In genomic region chr14:77458217-77458616, GRCm38 (mm10) we compare ENCODE assay signal across 12 mouse cellular contexts.
DNase-seq lines count a peak whose midpoint lies in the region; ATAC-seq and TF ChIP-seq lines count a peak whose summit lies in the region.
"Had no signal": no experiment of that assay in that cellular context is flagged by ENCODE, and none has a peak within 500 bp of the region (broad histone marks: within the 10 kb centered on the region; RNA-seq: fewer than 3 reads in every experiment).

No protein-coding gene starts in this region.

- H3K27ac ChIP-seq in kidney, embryonic 16.5 days (ENCODE audit: low read length): no peak overlapping the region
- no peak overlapping the region for H3K27ac ChIP-seq in kidney, adult 2 months (ENCODE audit: insufficient read depth, low read depth, low read length)
- H3K27ac ChIP-seq in limb, embryonic 14.5 days (replicated peaks; ENCODE audit: low read depth, low read length): no peak overlapping the region
- no peak overlapping the region for H3K27ac ChIP-seq in liver, embryonic 11.5 days (ENCODE audit: low read depth, low read length)
- H3K27ac ChIP-seq: forebrain, embryonic 10.5 days; heart, embryonic 10.5 days had no signal

- ATAC-seq in kidney, embryonic 16.5 days (ENCODE audit: low FRiP score, low TSS enrichment): no peak
- peak; percentile 34; the same call in 1 of the 2 replicates for ATAC-seq in limb, embryonic 14.5 days (ENCODE audit: low FRiP score, low read depth)
- no peak for ATAC-seq in liver, embryonic 11.5 days (replicated peaks; ENCODE audit: low FRiP score)

- H3K9ac ChIP-seq in kidney, embryonic 16.5 days (replicated peaks; ENCODE audit: low read length): no peak overlapping the region
- H3K9ac ChIP-seq in limb, embryonic 14.5 days (ENCODE audit: low read depth, low read length, severe bottlenecking): no peak overlapping the region
- H3K9ac ChIP-seq in liver, embryonic 11.5 days (ENCODE audit: low read depth, low read length): no peak overlapping the region

- no peaks in the 10 kb centered on the region for H3K27me3 ChIP-seq in kidney, embryonic 16.5 days (ENCODE audit: insufficient read depth, low read length)
- H3K27me3 ChIP-seq in kidney, adult 2 months (replicated peaks; ENCODE audit: control insufficient read depth, insufficient read depth, low read length): no peaks in the 10 kb centered on the region
- H3K27me3 ChIP-seq in limb, embryonic 14.5 days (ENCODE audit: control insufficient read depth, insufficient read depth, low read length): no peaks in the 10 kb centered on the region
- no peaks in the 10 kb centered on the region for H3K27me3 ChIP-seq in liver, embryonic 11.5 days (replicated peaks; ENCODE audit: control insufficient read depth, insufficient read depth, low read length)

- no peak for TF ChIP-seq POLR2A in kidney, adult 2 months (IDR thresholded peaks at IDR 0.05; ENCODE audit: low read depth, low read length)
- no peak for TF ChIP-seq POLR2A in limb, embryonic 14.5 days (IDR thresholded peaks at IDR 0.05; ENCODE audit: borderline replicate concordance, extremely low read depth, insufficient read depth, insufficient read length)

- TF ChIP-seq CTCF in kidney, adult 2 months (conservative IDR thresholded peaks at IDR 0.05; ENCODE audit: insufficient read depth, insufficient read length, low read depth, low read length): no peak

- no peaks in the 10 kb centered on the region for H3K36me3 ChIP-seq in kidney, embryonic 16.5 days (ENCODE audit: insufficient read depth, low read length)
- no peaks in the 10 kb centered on the region for H3K36me3 ChIP-seq in kidney, adult 2 months (ENCODE audit: control insufficient read depth, insufficient read depth, low read length)
- H3K36me3 ChIP-seq in limb, embryonic 14.5 days (ENCODE audit: control insufficient read depth, insufficient read depth, low read length): no peaks in the 10 kb centered on the region
- H3K36me3 ChIP-seq in liver, embryonic 11.5 days (ENCODE audit: control insufficient read depth, insufficient read depth, low read length): no peaks in the 10 kb centered on the region
- H3K36me3 ChIP-seq: forebrain, embryonic 10.5 days; heart, embryonic 10.5 days had no signal

- 17% methylated on average over 9 of the region's 9 CpGs for WGBS in kidney, embryonic 16.5 days
- 31% methylated on average over 9 of the region's 9 CpGs for WGBS in kidney, adult 2 months
- whole genome bisulfite sequencing in limb, embryonic 14.5 days: 10% methylated on average over 9 of the region's 9 CpGs
- 50% methylated on average over 9 of the region's 9 CpGs for WGBS in liver, embryonic 11.5 days

- H3K4me2 ChIP-seq in kidney, embryonic 16.5 days (replicated peaks; ENCODE audit: low read depth, low read length): 0 out of 2 replicates have a peak overlapping the region, but pooled peaks have one; percentile 16
- no peak overlapping the region for H3K4me2 ChIP-seq in limb, embryonic 14.5 days (replicated peaks; ENCODE audit: low read depth, low read length, severe bottlenecking)
- H3K4me2 ChIP-seq in liver, embryonic 11.5 days: no peak overlapping the region

- no peak overlapping the region for H3K4me3 ChIP-seq in kidney, embryonic 16.5 days (ENCODE audit: low read length)
- no peak overlapping the region for H3K4me3 ChIP-seq in kidney, adult 2 months (ENCODE audit: insufficient read depth, low read depth, low read length)
- no peak overlapping the region for H3K4me3 ChIP-seq in limb, embryonic 14.5 days (replicated peaks; ENCODE audit: low read length)
- no peak overlapping the region for H3K4me3 ChIP-seq in liver, embryonic 11.5 days (ENCODE audit: low read depth, low read length)
- H3K4me3 ChIP-seq: forebrain, embryonic 10.5 days; heart, embryonic 10.5 days had no signal

- DNase-seq in kidney, adult 2 months: no peak
- DNase-seq in thymus, postnatal 0 days (ENCODE audit: low spot score): peak; percentile 13
- no peak for DNase-seq in thymus, adult 18-20 months
- DNase-seq in limb, embryonic 14.5 days (ENCODE audit: low spot score): no peak
- no peak for DNase-seq in right cerebral cortex, postnatal 14 days
- no peak for DNase-seq in liver, embryonic 11.5 days (ENCODE audit: low spot score)
- DNase-seq: adrenal gland, adult 2 months; kidney, adult 18-20 months; liver had no signal

- no peaks in the 10 kb centered on the region for H3K4me1 ChIP-seq in kidney, embryonic 16.5 days (ENCODE audit: insufficient read depth, low read length)
- H3K4me1 ChIP-seq in kidney, adult 2 months (ENCODE audit: control insufficient read depth, insufficient read depth, low read length): no peaks in the 10 kb centered on the region
- peaks cover 15% of the 10 kb centered on the region for H3K4me1 ChIP-seq in limb, embryonic 14.5 days (ENCODE audit: control insufficient read depth, insufficient read depth, low read length)
- no peaks in the 10 kb centered on the region for H3K4me1 ChIP-seq in liver, embryonic 11.5 days (replicated peaks; ENCODE audit: control insufficient read depth, insufficient read depth, low read length)

- no peaks in the 10 kb centered on the region for H3K9me3 ChIP-seq in kidney, embryonic 16.5 days (ENCODE audit: low read length)
- H3K9me3 ChIP-seq in limb, embryonic 14.5 days (ENCODE audit: control insufficient read depth, low read length): no peaks in the 10 kb centered on the region
- no peaks in the 10 kb centered on the region for H3K9me3 ChIP-seq in liver, embryonic 11.5 days (ENCODE audit: control insufficient read depth, low read length)
- H3K9me3 ChIP-seq: forebrain, embryonic 10.5 days; heart, embryonic 10.5 days had no signal
